Mouse (Mus musculus): Measurements from ENCODE around the gene Jade2. TPM values are rescaled to one million over a fixed set of nuclear protein-coding genes. Genes with fewer than 3 reads are reported as not detected.

Gene Jade2
- polyA plus RNA-seq, 1 experiment from 2014 or later = 2.5 TPM

DNA sequence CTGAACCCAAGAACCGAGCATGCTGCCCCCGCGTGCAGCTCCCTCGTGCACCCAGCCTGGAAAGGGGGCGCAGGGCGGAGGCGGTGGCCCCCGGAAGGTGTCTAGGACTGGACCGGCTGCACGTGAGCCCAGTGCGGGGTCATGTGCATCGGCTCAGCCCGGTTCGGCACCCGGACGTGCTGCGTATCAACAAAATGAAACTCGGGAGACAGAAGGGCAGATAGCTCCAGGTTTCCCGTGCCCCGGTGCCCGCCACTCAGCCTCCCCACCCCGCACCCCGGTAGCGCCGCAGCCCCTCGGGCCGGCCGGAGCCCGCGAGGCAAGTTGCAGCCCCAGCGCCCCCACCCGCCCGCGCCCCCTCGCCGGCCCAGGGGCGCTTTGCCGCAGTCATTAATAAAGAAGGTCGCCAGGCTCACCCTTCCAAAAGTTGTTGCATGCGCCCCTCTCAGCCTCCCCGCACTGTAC lies 805 bp downstream of the Jade2 start:
- H3K4me3 ChIP-seq (replicated peaks) = peak overlapping the region; percentile 78
- ATAC-seq (ENCODE audit: insufficient number of reproducible peaks, low FRiP score, low TSS enrichment, low read depth) = no peak
- peak overlapping the region; percentile 98 for H3K27ac ChIP-seq (replicated peaks)
- H3K36me3 ChIP-seq = no peaks in the 10 kb centered on the region
- peaks cover 34% of the 10 kb centered on the region for H3K4me1 ChIP-seq
- H3K4me2 ChIP-seq (replicated peaks) = peak overlapping the region; percentile 82
- H3K9ac ChIP-seq = peak overlapping the region; percentile 77
- under 1% methylated on average over 41 of the region's 41 CpGs for WGBS
- H3K27me3 ChIP-seq = no peaks in the 10 kb centered on the region
- H3K9me3 ChIP-seq (replicated peaks) = no peaks in the 10 kb centered on the region

DNA sequence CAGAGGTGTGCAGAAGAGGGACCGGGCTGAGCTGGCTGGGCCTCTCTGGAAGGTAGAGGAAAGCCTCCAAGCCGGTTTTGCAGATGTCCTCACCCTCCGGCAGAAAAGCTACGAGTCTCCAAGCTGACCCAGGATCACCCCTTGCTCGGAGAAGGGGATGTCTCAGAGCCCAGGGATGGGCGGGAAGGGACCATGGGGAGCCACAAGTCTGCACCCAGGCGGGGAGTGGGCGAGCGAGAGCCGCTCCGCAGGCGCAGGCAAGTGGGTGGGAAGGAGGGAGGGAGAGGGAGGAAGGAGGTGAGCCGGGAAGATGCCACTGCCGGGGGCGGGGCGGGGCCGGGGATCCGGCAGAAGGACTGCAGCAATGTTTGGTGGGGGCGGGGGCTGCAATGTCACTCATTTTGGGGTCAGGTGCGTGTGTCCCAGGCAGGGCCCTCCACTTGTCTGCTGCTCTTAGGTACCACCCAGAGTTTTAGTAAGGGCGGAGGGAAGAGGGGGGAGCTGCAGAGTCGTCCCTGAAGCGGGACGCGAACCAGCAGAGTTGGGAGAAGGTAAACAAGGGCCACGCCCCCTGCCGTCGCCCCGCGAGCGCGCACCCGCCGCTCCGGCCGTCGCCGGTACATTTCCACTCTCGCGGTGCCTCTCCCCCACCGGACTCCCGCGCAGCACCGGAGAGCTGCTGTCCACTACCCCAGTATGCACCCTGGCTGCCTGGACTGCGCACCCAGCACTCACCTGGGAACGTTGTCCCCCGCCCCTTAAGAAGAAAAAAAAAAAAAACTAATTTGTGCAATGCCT lies 1.4 kb downstream of the Jade2 start:
- H3K4me1 ChIP-seq = peaks cover 34% of the 10 kb centered on the region
- WGBS = under 1% methylated on average over 47 of the region's 47 CpGs
- H3K27ac ChIP-seq (replicated peaks) = peak overlapping the region; percentile 98
- peak overlapping the region; percentile 78 for H3K4me3 ChIP-seq (replicated peaks)
- no peaks in the 10 kb centered on the region for H3K27me3 ChIP-seq
- H3K9me3 ChIP-seq (replicated peaks) = no peaks in the 10 kb centered on the region
- peak; percentile 52 for ATAC-seq (ENCODE audit: insufficient number of reproducible peaks, low FRiP score, low TSS enrichment, low read depth)
- H3K9ac ChIP-seq = peak overlapping the region; percentile 77
- H3K36me3 ChIP-seq = no peaks in the 10 kb centered on the region
- peak overlapping the region; percentile 82 for H3K4me2 ChIP-seq (replicated peaks)

DNA sequence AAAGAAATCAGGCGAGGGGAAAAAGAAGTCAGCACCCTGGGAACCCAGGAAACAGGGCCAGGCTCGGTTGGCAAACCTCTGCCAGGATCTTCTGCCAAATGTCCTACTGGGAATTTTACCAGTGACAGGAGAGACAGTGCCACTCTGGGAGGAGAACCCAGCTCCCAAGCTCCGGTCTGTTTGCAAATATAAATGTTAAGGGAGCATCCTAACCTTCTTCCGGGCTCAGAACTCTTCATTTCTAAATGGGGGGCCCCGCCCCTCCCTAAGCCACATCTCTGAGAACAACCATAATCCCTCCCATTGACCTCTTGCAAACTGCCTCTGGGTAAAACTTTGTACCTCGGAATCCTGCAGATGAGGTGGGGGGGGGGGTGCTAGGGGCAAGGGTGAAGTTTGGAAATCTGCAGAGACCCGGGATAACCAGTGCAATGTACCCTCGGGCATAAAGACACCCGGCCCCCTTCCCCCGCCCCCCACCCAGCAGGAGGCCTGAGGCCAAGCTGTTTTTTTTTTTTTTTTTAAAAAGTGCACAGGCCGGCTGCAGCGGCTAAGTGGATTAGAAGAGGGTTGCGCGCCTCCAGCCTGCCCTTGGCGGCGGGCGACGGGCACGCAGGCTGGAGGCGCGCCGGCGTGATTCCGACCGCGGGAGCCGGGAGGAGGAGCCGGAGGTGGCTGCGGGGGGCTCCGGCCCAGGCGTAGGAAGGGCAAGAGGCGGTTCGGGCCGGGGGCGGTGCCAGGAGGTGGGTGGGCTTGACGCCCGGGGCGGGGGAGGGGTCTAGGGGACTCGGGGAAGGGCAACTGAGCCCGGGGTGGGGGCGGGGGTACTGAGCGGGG lies 2.3 kb downstream of the Jade2 start:
- ATAC-seq (ENCODE audit: insufficient number of reproducible peaks, low FRiP score, low TSS enrichment, low read depth) = peak; percentile 78
- no peaks in the 10 kb centered on the region for H3K27me3 ChIP-seq
- peak overlapping the region; percentile 78 for H3K4me3 ChIP-seq (replicated peaks)
- no peaks in the 10 kb centered on the region for H3K36me3 ChIP-seq
- peaks cover 34% of the 10 kb centered on the region for H3K4me1 ChIP-seq
- H3K27ac ChIP-seq (replicated peaks) = peak overlapping the region; percentile 98
- H3K9ac ChIP-seq = peak overlapping the region; percentile 31; the same call in 1 of the 2 replicates
- H3K9me3 ChIP-seq (replicated peaks) = no peaks in the 10 kb centered on the region
- WGBS = 2% methylated on average over 39 of the region's 42 CpGs
- H3K4me2 ChIP-seq (replicated peaks) = peak overlapping the region; percentile 82

DNA sequence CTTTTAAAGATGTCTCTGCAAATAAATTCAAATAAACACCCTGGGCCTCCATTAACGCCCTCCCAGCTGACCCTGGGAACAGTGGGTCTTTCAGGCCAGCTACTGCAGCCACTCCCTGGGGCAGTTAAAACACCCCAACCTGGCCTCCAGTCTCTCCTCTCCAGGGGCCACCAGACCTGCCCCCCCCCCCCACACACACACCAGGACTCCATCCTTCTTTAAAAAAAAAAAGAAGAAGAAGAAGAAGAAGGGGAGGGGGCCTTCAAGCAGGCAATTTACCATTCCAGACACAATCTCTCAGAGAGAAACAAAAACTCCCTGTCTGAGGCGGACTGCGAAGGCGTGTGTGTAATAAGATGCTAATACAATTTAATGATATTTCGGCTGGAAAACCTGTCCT lies 4.9 kb downstream of the Jade2 start:
- Histone ChIP-seq H3K4me2 (replicated peaks) (no peak overlapping the region), H3K27ac (replicated peaks) (no peak overlapping the region)
- 43% methylated on average over 5 of the region's 5 CpGs for WGBS

DNA sequence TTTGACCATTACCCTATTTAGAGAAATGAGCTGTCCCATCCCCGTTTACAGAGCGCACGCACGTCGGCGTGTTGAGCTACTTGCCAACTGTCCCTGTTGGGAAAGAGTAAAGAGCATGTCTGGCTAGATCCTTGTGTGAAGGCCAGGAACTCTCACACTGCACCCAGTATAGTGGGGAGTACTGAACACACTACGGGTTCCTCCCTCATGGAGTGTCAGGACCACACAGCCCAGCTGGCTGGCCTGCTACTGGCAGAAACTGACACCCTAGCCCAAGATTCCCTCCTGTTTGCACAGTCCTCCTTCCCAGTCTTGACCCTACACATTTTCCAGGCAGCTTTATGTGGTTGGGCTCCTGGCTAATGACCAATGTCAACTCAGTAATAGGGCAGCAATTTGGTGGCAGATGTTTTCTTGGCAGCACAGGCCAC lies 5.3 kb downstream of the Jade2 start:
- no peak overlapping the region for H3K9ac ChIP-seq
- 81% methylated on average over 7 of the region's 7 CpGs for WGBS
- H3K27ac ChIP-seq (replicated peaks) = no peak overlapping the region

More for the DNA sequence above, 4.9 kb downstream of the Jade2 start:
- no peak overlapping the region for H3K4me3 ChIP-seq (replicated peaks)
- no peaks in the 10 kb centered on the region for H3K36me3 ChIP-seq
- no peak for ATAC-seq (ENCODE audit: insufficient number of reproducible peaks, low FRiP score, low TSS enrichment, low read depth)
- no peaks in the 10 kb centered on the region for H3K27me3 ChIP-seq
- H3K9ac ChIP-seq = no peak overlapping the region
- peaks cover 26% of the 10 kb centered on the region for H3K4me1 ChIP-seq
- no peaks in the 10 kb centered on the region for H3K9me3 ChIP-seq (replicated peaks)

DNA sequence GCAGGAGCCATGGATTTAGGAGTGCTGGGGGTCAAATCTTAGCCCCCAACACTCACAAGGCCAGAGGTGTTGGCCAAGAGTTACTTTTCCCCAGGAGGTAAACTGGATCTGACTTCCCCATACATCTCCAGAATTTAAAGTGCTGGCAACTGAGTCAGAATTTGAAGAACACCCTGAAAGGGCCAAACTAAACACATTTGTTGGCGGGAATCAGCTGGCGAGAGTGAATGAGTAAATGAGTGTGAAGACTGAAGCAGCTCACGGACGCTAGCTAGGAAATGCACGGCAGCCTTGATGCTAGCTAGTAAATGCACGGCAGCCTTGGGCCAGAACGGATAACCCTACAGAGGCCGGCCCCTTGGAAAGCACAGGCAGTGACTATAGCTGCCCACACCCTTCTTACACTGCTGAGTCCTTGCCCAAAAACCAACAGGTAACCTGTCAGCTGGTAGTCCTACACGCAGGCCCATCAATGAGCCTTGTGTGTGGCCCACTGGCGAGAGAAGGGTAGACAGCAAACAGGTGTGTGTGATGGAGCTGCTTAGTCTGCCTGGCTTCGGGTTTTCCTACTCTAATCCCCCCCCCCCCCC lies 6.6 kb downstream of the Jade2 start:
- WGBS = 69% methylated on average over 11 of the region's 11 CpGs
- Histone ChIP-seq H3K4me2 (replicated peaks) (no peak overlapping the region), H3K4me1 (peaks cover 26% of the 10 kb centered on the region), H3K27ac (replicated peaks) (no peak overlapping the region), H3K4me3 (replicated peaks) (no peak overlapping the region), H3K36me3 (peaks cover 2% of the 10 kb centered on the region; the same call in 1 of the 2 replicates), H3K27me3 (no peaks in the 10 kb centered on the region), H3K9ac (no peak overlapping the region), H3K9me3 (replicated peaks) (no peaks in the 10 kb centered on the region)
- ATAC-seq (ENCODE audit: insufficient number of reproducible peaks, low FRiP score, low TSS enrichment, low read depth) = no peak

More for the DNA sequence above, 5.3 kb downstream of the Jade2 start:
- no peaks in the 10 kb centered on the region for H3K9me3 ChIP-seq (replicated peaks)
- no peaks in the 10 kb centered on the region for H3K27me3 ChIP-seq
- H3K4me3 ChIP-seq (replicated peaks) = no peak overlapping the region
- ATAC-seq (ENCODE audit: insufficient number of reproducible peaks, low FRiP score, low TSS enrichment, low read depth) = 0 out of 2 replicates have a peak, but pooled peaks have one; percentile 15
- peaks cover 2% of the 10 kb centered on the region; the same call in 1 of the 2 replicates for H3K36me3 ChIP-seq
- no peak overlapping the region for H3K4me2 ChIP-seq (replicated peaks)
- peaks cover 26% of the 10 kb centered on the region for H3K4me1 ChIP-seq

DNA sequence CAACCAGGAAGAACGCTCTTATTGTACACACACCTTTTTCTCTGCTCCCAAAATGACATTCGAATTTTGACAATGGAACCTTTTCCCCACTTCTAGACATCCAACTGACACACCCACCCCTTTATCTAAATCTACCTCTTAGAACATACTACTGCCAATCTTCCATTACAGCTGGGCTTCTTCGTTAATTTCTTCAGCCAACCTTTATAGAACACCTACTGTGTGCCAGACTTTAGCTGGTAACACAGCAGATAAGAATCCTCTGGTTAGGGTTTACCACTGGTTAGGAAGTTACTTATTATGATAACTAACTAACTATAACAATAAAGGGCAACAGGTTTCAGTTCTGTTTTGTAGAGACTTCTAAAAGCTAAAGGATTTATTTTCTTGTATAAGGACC lies 9.1 kb downstream of the Jade2 start:
- Histone ChIP-seq H3K4me2 (replicated peaks) (no peak overlapping the region), H3K36me3 (peaks cover 15% of the 10 kb centered on the region; the same call in 1 of the 2 replicates), H3K9me3 (replicated peaks) (no peaks in the 10 kb centered on the region), H3K4me1 (peaks cover 10% of the 10 kb centered on the region), H3K27me3 (no peaks in the 10 kb centered on the region), H3K4me3 (replicated peaks) (no peak overlapping the region), H3K9ac (no peak overlapping the region), H3K27ac (replicated peaks) (no peak overlapping the region)
- no peak for ATAC-seq (ENCODE audit: insufficient number of reproducible peaks, low FRiP score, low TSS enrichment, low read depth)
- 85% methylated on average over 3 of the region's 3 CpGs for WGBS

DNA sequence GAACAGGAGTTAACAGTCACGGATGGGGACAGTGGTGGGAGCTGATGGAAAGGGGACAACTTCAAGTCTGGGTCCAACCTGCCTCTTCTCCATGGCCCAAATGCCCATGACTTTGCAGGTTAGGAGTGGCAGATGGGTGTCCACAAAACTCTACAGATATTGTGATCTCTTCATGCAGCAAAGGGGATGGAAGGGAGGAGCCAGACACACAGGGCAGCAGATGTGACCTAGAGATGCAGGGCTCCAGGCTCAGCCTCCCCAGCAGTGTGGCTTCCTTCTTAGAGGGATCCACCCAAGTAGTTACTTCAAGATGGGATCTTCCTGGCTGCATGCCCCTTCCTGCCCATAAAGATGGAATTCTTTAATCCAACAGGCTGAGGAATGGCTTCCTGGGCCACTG lies 9.6 kb downstream of the Jade2 start:
- no peak overlapping the region for H3K4me3 ChIP-seq (replicated peaks)
- H3K9ac ChIP-seq = no peak overlapping the region
- no peaks in the 10 kb centered on the region for H3K27me3 ChIP-seq
- H3K27ac ChIP-seq (replicated peaks) = no peak overlapping the region
- ATAC-seq (ENCODE audit: insufficient number of reproducible peaks, low FRiP score, low TSS enrichment, low read depth) = no peak
- no peaks in the 10 kb centered on the region for H3K9me3 ChIP-seq (replicated peaks)
- H3K4me2 ChIP-seq (replicated peaks) = no peak overlapping the region
- H3K4me1 ChIP-seq = peaks cover 6% of the 10 kb centered on the region
- WGBS = 81% methylated on average over 1 of the region's 1 CpGs
- peaks cover 19% of the 10 kb centered on the region; the same call in 1 of the 2 replicates for H3K36me3 ChIP-seq

DNA sequence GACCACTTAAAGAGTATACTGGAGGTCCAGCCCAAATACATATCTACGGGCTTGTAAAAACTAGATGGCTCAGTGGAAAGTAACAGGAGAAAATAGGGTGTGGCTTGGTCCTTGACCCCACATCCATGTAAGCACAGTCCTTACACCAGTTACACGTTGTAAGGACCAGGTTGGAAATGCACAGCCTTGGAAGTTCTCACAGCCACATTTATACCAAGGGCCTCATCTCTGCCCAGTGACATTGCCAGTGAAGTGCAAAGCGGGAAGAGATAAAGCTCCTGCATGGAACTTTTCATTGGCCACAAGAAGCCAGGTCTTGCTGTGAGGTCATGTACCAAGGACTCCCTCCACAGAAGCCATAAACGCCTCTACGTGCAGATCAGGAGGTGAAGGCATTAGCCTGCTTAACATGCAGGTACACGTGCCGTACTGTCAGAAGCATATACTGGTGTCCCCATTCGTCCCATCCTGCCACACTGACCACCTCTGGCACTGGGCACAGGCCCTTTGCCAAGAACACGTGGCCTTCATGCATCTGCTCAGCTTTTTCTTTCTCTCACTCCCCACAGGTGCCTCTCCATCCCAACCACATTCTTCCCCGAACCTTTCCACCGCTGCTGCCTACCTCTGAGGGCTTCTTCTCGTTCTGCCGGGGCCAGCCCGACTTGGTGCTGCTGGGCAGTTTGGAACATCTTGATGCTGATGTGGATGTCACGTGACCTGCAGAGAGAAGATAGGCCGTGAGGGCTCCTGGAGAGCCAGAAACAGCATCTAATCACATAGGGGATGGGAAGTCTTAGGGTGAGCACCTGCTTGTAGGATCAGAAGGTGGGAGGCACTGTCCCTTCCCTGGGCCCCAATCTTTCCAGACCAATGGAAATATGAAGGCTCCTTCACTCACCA lies 11.2 kb downstream of the Jade2 start:
- H3K27ac ChIP-seq (replicated peaks) = no peak overlapping the region
- H3K36me3 ChIP-seq = peaks cover 25% of the 10 kb centered on the region; the same call in 1 of the 2 replicates
- H3K4me1 ChIP-seq = peaks cover 7% of the 10 kb centered on the region
- WGBS = 87% methylated on average over 16 of the region's 16 CpGs
- no peak overlapping the region for H3K9ac ChIP-seq
- ATAC-seq (ENCODE audit: insufficient number of reproducible peaks, low FRiP score, low TSS enrichment, low read depth) = no peak
- H3K27me3 ChIP-seq = no peaks in the 10 kb centered on the region
- no peaks in the 10 kb centered on the region for H3K9me3 ChIP-seq (replicated peaks)
- no peak overlapping the region for H3K4me3 ChIP-seq (replicated peaks)
- no peak overlapping the region for H3K4me2 ChIP-seq (replicated peaks)

DNA sequence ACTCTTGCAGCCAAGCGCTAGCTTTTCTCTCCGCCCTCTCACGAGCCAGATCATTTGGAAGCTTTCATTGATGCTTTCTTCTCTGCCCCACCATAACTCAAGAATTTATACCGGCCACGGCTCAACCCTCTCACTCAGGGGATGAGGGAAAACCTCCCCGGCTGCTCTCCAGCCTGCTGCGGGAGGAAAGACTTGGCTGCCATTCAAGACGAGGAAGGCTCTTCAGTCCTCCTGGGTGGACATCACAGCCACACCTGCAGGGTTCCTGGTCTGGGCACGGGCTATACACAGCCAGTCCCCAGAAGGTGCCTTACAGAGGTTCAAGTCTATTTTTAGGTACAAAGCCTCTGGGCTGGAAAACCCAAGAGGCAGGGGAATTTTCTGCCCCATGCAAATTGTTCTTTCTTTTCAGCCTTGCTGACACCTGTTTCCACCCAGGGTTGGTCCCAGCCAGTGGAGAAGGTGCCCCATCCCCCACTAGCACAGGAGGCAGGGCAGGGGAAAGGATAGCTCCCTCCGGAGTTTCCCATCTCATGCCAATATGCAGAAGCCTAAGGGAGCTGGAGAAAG lies 12.8 kb downstream of the Jade2 start:
- H3K9me3 ChIP-seq (replicated peaks) = no peaks in the 10 kb centered on the region
- H3K9ac ChIP-seq = no peak overlapping the region
- H3K36me3 ChIP-seq = peaks cover 27% of the 10 kb centered on the region; the same call in 1 of the 2 replicates
- no peak for ATAC-seq (ENCODE audit: insufficient number of reproducible peaks, low FRiP score, low TSS enrichment, low read depth)
- H3K4me2 ChIP-seq (replicated peaks) = no peak overlapping the region
- H3K4me3 ChIP-seq (replicated peaks) = no peak overlapping the region
- WGBS = 56% methylated on average over 10 of the region's 10 CpGs
- H3K27ac ChIP-seq (replicated peaks) = no peak overlapping the region
- H3K27me3 ChIP-seq = no peaks in the 10 kb centered on the region
- H3K4me1 ChIP-seq = peaks cover 14% of the 10 kb centered on the region
